Comparison of ENCODE assay signal across 24 mouse cellular contexts in the genomic region with DNA sequence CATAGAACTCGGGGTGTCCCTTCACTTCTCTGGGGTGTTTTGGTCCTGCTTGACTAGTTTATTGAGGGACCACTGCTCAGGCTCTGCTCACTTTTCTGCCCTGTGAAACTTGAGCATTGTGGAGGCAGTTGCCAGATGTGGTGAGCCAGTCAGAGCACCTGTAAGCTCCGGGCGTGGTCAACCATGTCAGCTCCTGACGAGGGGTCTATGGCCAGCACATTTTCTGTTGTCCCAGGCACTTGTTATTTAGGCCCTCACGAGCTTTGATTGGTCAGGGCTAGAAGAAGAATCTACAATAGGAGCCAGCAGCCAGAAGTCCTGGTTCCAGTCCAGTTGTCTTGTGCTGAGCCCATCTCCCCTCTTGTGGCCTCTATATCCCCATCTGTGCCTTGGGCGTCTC. TPM values are rescaled to one million over a fixed set of nuclear protein-coding genes. Genes with fewer than 3 reads are reported as not detected.
A peak's percentile ranks its signal among the peaks of the same experiment; 100 is the strongest.
DNase-seq lines count a peak whose midpoint lies in the region; ATAC-seq and TF ChIP-seq lines count a peak whose summit lies in the region.
"Had no signal": no experiment of that assay in that cellular context is flagged by ENCODE, and none has a peak within 500 bp of the region (broad histone marks: within the 10 kb centered on the region; RNA-seq: fewer than 3 reads in every experiment).

No protein-coding gene starts in this region.

- no peaks in the 10 kb centered on the region for H3K9me3 ChIP-seq in forebrain, postnatal 0 days (ENCODE audit: low read length)
- no peaks in the 10 kb centered on the region for H3K9me3 ChIP-seq in forebrain, embryonic 16.5 days (ENCODE audit: control insufficient read depth, low read length)
- no peaks in the 10 kb centered on the region for H3K9me3 ChIP-seq in hindbrain, embryonic 13.5 days
- no peaks in the 10 kb centered on the region for H3K9me3 ChIP-seq in hindbrain, embryonic 10.5 days
- H3K9me3 ChIP-seq in limb, embryonic 12.5 days = no peaks in the 10 kb centered on the region
- H3K9me3 ChIP-seq in limb, embryonic 10.5 days (replicated peaks) = no peaks in the 10 kb centered on the region
- H3K9me3 ChIP-seq in limb, embryonic 15.5 days = no peaks in the 10 kb centered on the region
- H3K9me3 ChIP-seq: embryonic facial prominence, embryonic 15.5 days; liver, embryonic 15.5 days; midbrain, embryonic 10.5 days had no signal

- no peak for ATAC-seq in forebrain, postnatal 0 days
- no peak for ATAC-seq in forebrain, embryonic 16.5 days
- no peak for ATAC-seq in hindbrain, embryonic 13.5 days (ENCODE audit: low FRiP score)
- ATAC-seq in limb, embryonic 12.5 days (ENCODE audit: insufficient number of reproducible peaks, insufficient read depth, low FRiP score, low TSS enrichment, low read depth) = no peak
- ATAC-seq in limb, embryonic 15.5 days (ENCODE audit: insufficient number of reproducible peaks, low FRiP score, low TSS enrichment, low read depth) = no peak

- DNase-seq in forebrain, postnatal 0 days = no peak
- DNase-seq in hindbrain, embryonic 10.5 days (ENCODE audit: low spot score) = no peak
- DNase-seq in limb, embryonic 10.5 days (ENCODE audit: low spot score) = no peak
- DNase-seq: lung, postnatal 36 days; thymus, adult 2 months had no signal

- peaks cover 3% of the 10 kb centered on the region; the same call in 1 of the 2 replicates for H3K4me1 ChIP-seq in forebrain, postnatal 0 days (ENCODE audit: insufficient read depth)
- peaks cover 35% of the 10 kb centered on the region for H3K4me1 ChIP-seq in forebrain, embryonic 16.5 days (replicated peaks; ENCODE audit: control insufficient read depth, insufficient read depth, low read length)
- H3K4me1 ChIP-seq in hindbrain, embryonic 13.5 days (replicated peaks) = peaks cover 65% of the 10 kb centered on the region
- H3K4me1 ChIP-seq in hindbrain, embryonic 10.5 days (replicated peaks) = peaks cover 36% of the 10 kb centered on the region
- H3K4me1 ChIP-seq in limb, embryonic 12.5 days (replicated peaks) = peaks cover 33% of the 10 kb centered on the region
- peaks cover 37% of the 10 kb centered on the region for H3K4me1 ChIP-seq in limb, embryonic 10.5 days
- peaks cover 48% of the 10 kb centered on the region for H3K4me1 ChIP-seq in limb, embryonic 15.5 days

- H3K36me3 ChIP-seq in forebrain, postnatal 0 days (ENCODE audit: insufficient read depth) = peaks cover 40% of the 10 kb centered on the region
- H3K36me3 ChIP-seq in forebrain, embryonic 16.5 days (ENCODE audit: control insufficient read depth, insufficient read depth) = peaks cover 10% of the 10 kb centered on the region
- H3K36me3 ChIP-seq in hindbrain, embryonic 13.5 days = peaks cover 73% of the 10 kb centered on the region
- H3K36me3 ChIP-seq in hindbrain, embryonic 10.5 days = peaks cover 86% of the 10 kb centered on the region
- peaks cover 62% of the 10 kb centered on the region for H3K36me3 ChIP-seq in limb, embryonic 12.5 days
- peaks cover 73% of the 10 kb centered on the region for H3K36me3 ChIP-seq in limb, embryonic 10.5 days
- H3K36me3 ChIP-seq in limb, embryonic 15.5 days = peaks cover 52% of the 10 kb centered on the region

- WGBS in forebrain, postnatal 0 days = 93% methylated on average over 6 of the region's 6 CpGs
- 85% methylated on average over 6 of the region's 6 CpGs for WGBS in forebrain, embryonic 16.5 days
- 93% methylated on average over 6 of the region's 6 CpGs for WGBS in hindbrain, embryonic 13.5 days
- WGBS in hindbrain, embryonic 10.5 days = 93% methylated on average over 6 of the region's 6 CpGs
- 87% methylated on average over 6 of the region's 6 CpGs for WGBS in limb, embryonic 12.5 days
- WGBS in limb, embryonic 10.5 days = 96% methylated on average over 6 of the region's 6 CpGs
- WGBS in limb, embryonic 15.5 days = 84% methylated on average over 6 of the region's 6 CpGs

- no peaks in the 10 kb centered on the region for H3K27me3 ChIP-seq in forebrain, postnatal 0 days (ENCODE audit: insufficient read depth, low read length)
- no peaks in the 10 kb centered on the region for H3K27me3 ChIP-seq in forebrain, embryonic 16.5 days (replicated peaks; ENCODE audit: control insufficient read depth, insufficient read depth, low read length)
- H3K27me3 ChIP-seq in hindbrain, embryonic 13.5 days = no peaks in the 10 kb centered on the region
- no peaks in the 10 kb centered on the region for H3K27me3 ChIP-seq in hindbrain, embryonic 10.5 days (ENCODE audit: insufficient read depth, poor library complexity, severe bottlenecking)
- no peaks in the 10 kb centered on the region for H3K27me3 ChIP-seq in limb, embryonic 12.5 days
- H3K27me3 ChIP-seq in limb, embryonic 10.5 days (ENCODE audit: low read depth, poor library complexity, severe bottlenecking) = no peaks in the 10 kb centered on the region
- H3K27me3 ChIP-seq in limb, embryonic 15.5 days = no peaks in the 10 kb centered on the region
- H3K27me3 ChIP-seq: embryonic facial prominence, embryonic 15.5 days; liver, embryonic 15.5 days had no signal

- TF ChIP-seq CTCF in forebrain, postnatal 0 days (IDR thresholded peaks at IDR 0.05; ENCODE audit: low read depth) = no peak

- H3K4me3 ChIP-seq in forebrain, postnatal 0 days (ENCODE audit: low read depth, low read length) = no peak overlapping the region
- H3K4me3 ChIP-seq in forebrain, embryonic 16.5 days (replicated peaks; ENCODE audit: low read length) = no peak overlapping the region
- no peak overlapping the region for H3K4me3 ChIP-seq in hindbrain, embryonic 13.5 days
- no peak overlapping the region for H3K4me3 ChIP-seq in hindbrain, embryonic 10.5 days
- no peak overlapping the region for H3K4me3 ChIP-seq in limb, embryonic 12.5 days (replicated peaks)
- H3K4me3 ChIP-seq in limb, embryonic 10.5 days = no peak overlapping the region
- H3K4me3 ChIP-seq in limb, embryonic 15.5 days = no peak overlapping the region
- H3K4me3 ChIP-seq: embryonic facial prominence, embryonic 15.5 days; liver, embryonic 15.5 days; midbrain, embryonic 10.5 days had no signal

- peak overlapping the region; percentile 50; the same call in 1 of the 2 replicates for H3K27ac ChIP-seq in forebrain, postnatal 0 days (ENCODE audit: low read depth, low read length)
- H3K27ac ChIP-seq in forebrain, embryonic 16.5 days (ENCODE audit: low read length) = no peak overlapping the region
- peak overlapping the region; percentile 60; the same call in 1 of the 2 replicates for H3K27ac ChIP-seq in hindbrain, embryonic 13.5 days
- H3K27ac ChIP-seq in hindbrain, embryonic 10.5 days = no peak overlapping the region
- H3K27ac ChIP-seq in limb, embryonic 12.5 days = 0 out of 2 replicates have a peak overlapping the region, but pooled peaks have one; percentile 84
- H3K27ac ChIP-seq in limb, embryonic 10.5 days = no peak overlapping the region
- peak overlapping the region; percentile 89; the same call in 1 of the 2 replicates for H3K27ac ChIP-seq in limb, embryonic 15.5 days
- H3K27ac ChIP-seq: embryonic facial prominence, embryonic 15.5 days; hindbrain, embryonic 14.5 days; liver, embryonic 15.5 days; midbrain, embryonic 10.5 days had no signal

- no peak overlapping the region for H3K9ac ChIP-seq in forebrain, postnatal 0 days
- H3K9ac ChIP-seq in forebrain, embryonic 16.5 days (replicated peaks; ENCODE audit: low read depth, low read length) = no peak overlapping the region
- H3K9ac ChIP-seq in hindbrain, embryonic 13.5 days = no peak overlapping the region
- no peak overlapping the region for H3K9ac ChIP-seq in limb, embryonic 12.5 days (replicated peaks)
- no peak overlapping the region for H3K9ac ChIP-seq in limb, embryonic 15.5 days
- H3K9ac ChIP-seq: embryonic facial prominence, embryonic 15.5 days; hindbrain, embryonic 14.5 days; liver, embryonic 15.5 days had no signal

- no peak overlapping the region for H3K4me2 ChIP-seq in forebrain, postnatal 0 days (ENCODE audit: low read depth)
- no peak overlapping the region for H3K4me2 ChIP-seq in forebrain, embryonic 16.5 days (ENCODE audit: low read length)
- H3K4me2 ChIP-seq in hindbrain, embryonic 13.5 days = no peak overlapping the region
- H3K4me2 ChIP-seq in limb, embryonic 12.5 days = no peak overlapping the region
- H3K4me2 ChIP-seq in limb, embryonic 15.5 days = no peak overlapping the region
- H3K4me2 ChIP-seq: embryonic facial prominence, embryonic 15.5 days; hindbrain, embryonic 14.5 days; liver, embryonic 15.5 days had no signal

RNA-seq across cellular contexts. Expression of gene Phyhd1, which starts 2.2 kb away (rescaled TPM):
- 6.3 and 15.7 TPM in 2 replicates for total RNA-seq in forebrain, postnatal 0 days (2014; rRNA removed)
- polyA plus RNA-seq in forebrain, postnatal 0 days (2015; fragmentation: Nextera tagmentation; extraction: Ambion mirVana) = 5.0 and 6.3 TPM in 2 replicates
- 9.4 and 9.5 TPM in 2 replicates for polyA plus RNA-seq in forebrain, embryonic 16.5 days (2015; fragmentation: Nextera tagmentation; extraction: Ambion mirVana)
- 6.5 and 8.3 TPM in 2 replicates for polyA plus RNA-seq in hindbrain, embryonic 13.5 days (2015; fragmentation: Nextera tagmentation; extraction: Ambion mirVana)
- polyA plus RNA-seq in hindbrain, embryonic 10.5 days (2016; fragmentation: Nextera tagmentation; extraction: Ambion mirVana) = 3.1 and 5.5 TPM in 2 replicates
- 2.6 and 3.6 TPM in 2 replicates for polyA plus RNA-seq in limb, embryonic 12.5 days (2016; fragmentation: Nextera tagmentation; extraction: Ambion mirVana)
- polyA plus RNA-seq in limb, embryonic 10.5 days (2016; fragmentation: Nextera tagmentation; extraction: Ambion mirVana) = 1.4 and 3.3 TPM in 2 replicates
- polyA plus RNA-seq in limb, embryonic 15.5 days (2015; fragmentation: Nextera tagmentation; extraction: Ambion mirVana) = 5.9 and 6.8 TPM in 2 replicates

RNA-seq across cellular contexts. Expression of gene Gm28038, which starts 17.0 kb away (rescaled TPM):
- total RNA-seq in forebrain, postnatal 0 days (2014; rRNA removed) = 2.4 TPM in 1 of 2 replicates, not detected in the other
- polyA plus RNA-seq in forebrain, postnatal 0 days (2015; fragmentation: Nextera tagmentation; extraction: Ambion mirVana) = not detected in 2 replicates
- not detected in 2 replicates for polyA plus RNA-seq in forebrain, embryonic 16.5 days (2015; fragmentation: Nextera tagmentation; extraction: Ambion mirVana)
- not detected in 2 replicates for polyA plus RNA-seq in hindbrain, embryonic 13.5 days (2015; fragmentation: Nextera tagmentation; extraction: Ambion mirVana)
- not detected in 2 replicates for polyA plus RNA-seq in hindbrain, embryonic 10.5 days (2016; fragmentation: Nextera tagmentation; extraction: Ambion mirVana)
- polyA plus RNA-seq in limb, embryonic 12.5 days (2016; fragmentation: Nextera tagmentation; extraction: Ambion mirVana) = not detected in 2 replicates
- not detected in 2 replicates for polyA plus RNA-seq in limb, embryonic 10.5 days (2016; fragmentation: Nextera tagmentation; extraction: Ambion mirVana)
- not detected in 2 replicates for polyA plus RNA-seq in limb, embryonic 15.5 days (2015; fragmentation: Nextera tagmentation; extraction: Ambion mirVana)
- total RNA-seq: adrenal gland, adult 18-20 months; ES-E14; layer of hippocampus, postnatal 14 days; left cerebral cortex, postnatal 36 days; monocyte, adult 5-6 weeks had no signal
- polyA plus RNA-seq: embryonic facial prominence, embryonic 15.5 days; frontal cortex, adult 2 months; gonadal fat pad, adult 2 months; hindbrain, embryonic 14.5 days; kidney, postnatal 0 days; liver, embryonic 15.5 days; midbrain, embryonic 10.5 days; neural tube, embryonic 14.5 days; small intestine, adult 2 months; stomach, embryonic 14.5 days; thymus, adult 2 months had no signal

RNA-seq across cellular contexts. Expression of gene Dolk, which starts 22.3 kb away (rescaled TPM):
- 26.6 and 34.8 TPM in 2 replicates for total RNA-seq in forebrain, postnatal 0 days (2014; rRNA removed)
- polyA plus RNA-seq in forebrain, postnatal 0 days (2015; fragmentation: Nextera tagmentation; extraction: Ambion mirVana) = 31.1 and 37.7 TPM in 2 replicates
- polyA plus RNA-seq in forebrain, embryonic 16.5 days (2015; fragmentation: Nextera tagmentation; extraction: Ambion mirVana) = 30.2 and 35.9 TPM in 2 replicates
- 33.7 TPM in 2 replicates for polyA plus RNA-seq in hindbrain, embryonic 13.5 days (2015; fragmentation: Nextera tagmentation; extraction: Ambion mirVana)
- polyA plus RNA-seq in hindbrain, embryonic 10.5 days (2016; fragmentation: Nextera tagmentation; extraction: Ambion mirVana) = 25.7 and 26.6 TPM in 2 replicates
- polyA plus RNA-seq in limb, embryonic 12.5 days (2016; fragmentation: Nextera tagmentation; extraction: Ambion mirVana) = 27.7 and 28.7 TPM in 2 replicates
- 26.8 and 27.5 TPM in 2 replicates for polyA plus RNA-seq in limb, embryonic 10.5 days (2016; fragmentation: Nextera tagmentation; extraction: Ambion mirVana)
- polyA plus RNA-seq in limb, embryonic 15.5 days (2015; fragmentation: Nextera tagmentation; extraction: Ambion mirVana) = 31.5 and 33.4 TPM in 2 replicates

RNA-seq across cellular contexts. Expression of gene Nup188, which starts 22.4 kb away (rescaled TPM):
- total RNA-seq in forebrain, postnatal 0 days (2014; rRNA removed) = 25.1 and 29.3 TPM in 2 replicates
- 11.8 and 14.1 TPM in 2 replicates for polyA plus RNA-seq in forebrain, postnatal 0 days (2015; fragmentation: Nextera tagmentation; extraction: Ambion mirVana)
- 25.3 and 26.2 TPM in 2 replicates for polyA plus RNA-seq in forebrain, embryonic 16.5 days (2015; fragmentation: Nextera tagmentation; extraction: Ambion mirVana)
- 21.6 and 24.0 TPM in 2 replicates for polyA plus RNA-seq in hindbrain, embryonic 13.5 days (2015; fragmentation: Nextera tagmentation; extraction: Ambion mirVana)
- 62.2 and 62.6 TPM in 2 replicates for polyA plus RNA-seq in hindbrain, embryonic 10.5 days (2016; fragmentation: Nextera tagmentation; extraction: Ambion mirVana)
- polyA plus RNA-seq in limb, embryonic 12.5 days (2016; fragmentation: Nextera tagmentation; extraction: Ambion mirVana) = 32.0 and 41.4 TPM in 2 replicates
- 74.4 and 77.1 TPM in 2 replicates for polyA plus RNA-seq in limb, embryonic 10.5 days (2016; fragmentation: Nextera tagmentation; extraction: Ambion mirVana)
- 28.2 and 32.4 TPM in 2 replicates for polyA plus RNA-seq in limb, embryonic 15.5 days (2015; fragmentation: Nextera tagmentation; extraction: Ambion mirVana)

RNA-seq across cellular contexts. Expression of gene Gm28035, which starts 23.4 kb away (rescaled TPM):
- total RNA-seq in forebrain, postnatal 0 days (2014; rRNA removed) = 4.2 and 5.1 TPM in 2 replicates
- 0.13 and 0.16 TPM in 2 replicates for polyA plus RNA-seq in forebrain, postnatal 0 days (2015; fragmentation: Nextera tagmentation; extraction: Ambion mirVana)
- 0.46 and 0.58 TPM in 2 replicates for polyA plus RNA-seq in forebrain, embryonic 16.5 days (2015; fragmentation: Nextera tagmentation; extraction: Ambion mirVana)
- 0.10 and 0.36 TPM in 2 replicates for polyA plus RNA-seq in hindbrain, embryonic 13.5 days (2015; fragmentation: Nextera tagmentation; extraction: Ambion mirVana)
- polyA plus RNA-seq in hindbrain, embryonic 10.5 days (2016; fragmentation: Nextera tagmentation; extraction: Ambion mirVana) = 0.10 TPM in 1 of 2 replicates, not detected in the other
- 0.40 TPM in 1 of 2 replicates, not detected in the other for polyA plus RNA-seq in limb, embryonic 12.5 days (2016; fragmentation: Nextera tagmentation; extraction: Ambion mirVana)
- polyA plus RNA-seq in limb, embryonic 10.5 days (2016; fragmentation: Nextera tagmentation; extraction: Ambion mirVana) = 0.04 and 0.08 TPM in 2 replicates
- 0.10 and 0.11 TPM in 2 replicates for polyA plus RNA-seq in limb, embryonic 15.5 days (2015; fragmentation: Nextera tagmentation; extraction: Ambion mirVana)
- total RNA-seq: monocyte, adult 5-6 weeks had no signal

Comparison
In these comparisons a context has a peak if more than half of its experiments do, and no peak if none do; other contexts are left out.
1. H3K27ac ChIP-seq: peak in forebrain, postnatal 0 days (single experiment), hindbrain, embryonic 13.5 days (single experiment), limb, embryonic 12.5 days (single experiment) and limb, embryonic 15.5 days (single experiment); none in forebrain, embryonic 16.5 days (single experiment), hindbrain, embryonic 10.5 days (single experiment) and limb, embryonic 10.5 days (single experiment).